Mouse (Mus musculus) midbrain, embryonic 10.5 days (tissue): Measurements from ENCODE around the gene Kifc1. TPM values are rescaled to one million over a fixed set of nuclear protein-coding genes. Genes with fewer than 3 reads are reported as not detected.

Experiments used
- DNase-seq: peaks from one replicate; pipeline ENCODE4 v3.0.0-alpha.2; 2017; ENCODE audit warnings: low spot score
- H3K27ac ChIP-seq: fragments of 300-500 bp; sonication (generic); replicated peaks from 2 replicates; pipeline ENCODE4 v1.5.1; 2016; ENCODE audit warnings: mild to moderate bottlenecking
- H3K27me3 ChIP-seq: fragments of 300-500 bp; sonication (generic); 2 replicates; pipeline ENCODE4 v1.6.1; 2016; ENCODE audit warnings: low read depth, mild to moderate bottlenecking; ENCODE audit not compliant: poor library complexity, severe bottlenecking
- H3K36me3 ChIP-seq: fragments of 300-500 bp; sonication (generic); 2 replicates; pipeline ENCODE4 v1.6.1; 2016; ENCODE audit warnings: mild to moderate bottlenecking, moderate library complexity
- H3K4me1 ChIP-seq: fragments of 300-500 bp; sonication (generic); 2 replicates; pipeline ENCODE4 v1.6.1; 2016
- H3K4me3 ChIP-seq: fragments of 300-500 bp; sonication (generic); 2 replicates; pipeline ENCODE4 v1.5.1; 2016; ENCODE audit warnings: mild to moderate bottlenecking, moderate library complexity
- H3K9me3 ChIP-seq: fragments of 300-500 bp; sonication (generic); replicated peaks from 2 replicates; pipeline ENCODE4 v1.6.1; 2016; ENCODE audit warnings: mild to moderate bottlenecking
- WGBS: fragments of 180-500 bp; shearing (Covaris S2); methylation state at CpG from one replicate; pipeline ENCODE4 v1.1.7; 2016; 5-methylcytosine and 5-hydroxymethylcytosine counted together
- microRNA-seq: library from miRNA; unstranded; fragments of <30 nt; microRNA quantifications from one replicate; pipeline ENCODE4, GENCODE M21; 2017
- polyA plus RNA-seq: library from polyadenylated mRNA; unstranded; fragments of >200 nt; fragmentation: Nextera tagmentation; extraction: Ambion mirVana; gene quantifications from 2 replicates; pipeline ENCODE4 v1.2.1, GENCODE M21; 2016

Gene Kifc1
- polyA plus RNA-seq, 1 experiment from 2014 or later: 7.8 TPM

- Histone ChIP-seq H3K4me3 (no peak overlapping the region), H3K27me3 (no peaks in the 10 kb centered on the region), H3K27ac (no peak overlapping the region), H3K9me3 (no peaks in the 10 kb centered on the region), H3K36me3 (peaks cover 79% of the 10 kb centered on the region), H3K4me1 (peaks cover 13% of the 10 kb centered on the region)
- DNase-seq: no peak
- WGBS: 95% methylated on average over 10 of the region's 10 CpGs
Measured at GRCm38 (mm10) chr17:33829561-33829960, 60.9 kb downstream of the Kifc1 start.

GRCm38 (mm10) chr17:33828892-33829291, 61.6 kb downstream of the Kifc1 start:
- Histone ChIP-seq H3K27ac (no peak overlapping the region), H3K4me1 (peaks cover 13% of the 10 kb centered on the region), H3K27me3 (no peaks in the 10 kb centered on the region), H3K4me3 (no peak overlapping the region), H3K36me3 (peaks cover 72% of the 10 kb centered on the region), H3K9me3 (no peaks in the 10 kb centered on the region)
- DNase-seq: no peak
- WGBS: 70% methylated on average over 2 of the region's 2 CpGs

GRCm38 (mm10) chr17:33826850-33827249, 63.6 kb downstream of the Kifc1 start:
- H3K27ac ChIP-seq: no peak overlapping the region
- no peaks in the 10 kb centered on the region for H3K27me3 ChIP-seq
- H3K4me3 ChIP-seq: no peak overlapping the region
- no peaks in the 10 kb centered on the region for H3K9me3 ChIP-seq
- WGBS: 0% methylated on average over 3 of the region's 3 CpGs
- peak; percentile 67 for DNase-seq
- peaks cover 31% of the 10 kb centered on the region for H3K4me1 ChIP-seq
- H3K36me3 ChIP-seq: peaks cover 70% of the 10 kb centered on the region

Small RNAs within 50 kb of the gene (microRNA-seq; reads per million reads assigned to microRNA genes)
- gene Gm27740: not detected

Other genes starting within 250 kb of the Kifc1 start
- gene Hnrnpm, start 203.8 kb downstream of the Kifc1 start, polyA plus RNA-seq: 511 and 521 TPM in 2 replicates
- 35.5 and 39.5 TPM in 2 replicates for gene March2, start 172.0 kb downstream of the Kifc1 start, polyA plus RNA-seq
- gene Rab11b, start 130.1 kb downstream of the Kifc1 start, polyA plus RNA-seq: 363 and 422 TPM in 2 replicates
- gene Angptl4, start 108.8 kb downstream of the Kifc1 start, polyA plus RNA-seq: 17.7 and 20.7 TPM in 2 replicates
- 24.6 and 29.4 TPM in 2 replicates for gene Kank3, start 80.1 kb downstream of the Kifc1 start, polyA plus RNA-seq
- gene Rps28, start 66.1 kb downstream of the Kifc1 start, polyA plus RNA-seq: 699 and 827 TPM in 2 replicates
- gene Ndufa7, start 66.1 kb downstream of the Kifc1 start, polyA plus RNA-seq: 496 and 518 TPM in 2 replicates
- 82.0 and 82.4 TPM in 2 replicates for gene Cd320, start 47.6 kb downstream of the Kifc1 start, polyA plus RNA-seq
- gene Gm7029, start 16.8 kb downstream of the Kifc1 start, polyA plus RNA-seq: not detected in 2 replicates
- gene Platr17, start 14.5 kb upstream of the Kifc1 start, polyA plus RNA-seq: 0.30 TPM in 1 of 2 replicates, not detected in the other
- 77.5 and 82.6 TPM in 2 replicates for gene Daxx, start 18.8 kb upstream of the Kifc1 start, polyA plus RNA-seq
- 14.9 and 17.3 TPM in 2 replicates for gene Tapbp, start 25.2 kb upstream of the Kifc1 start, polyA plus RNA-seq
- 23.5 and 24.1 TPM in 2 replicates for gene Zbtb22, start 25.2 kb upstream of the Kifc1 start, polyA plus RNA-seq
- gene Rgl2, start 38.9 kb upstream of the Kifc1 start, polyA plus RNA-seq: 43.1 and 46.9 TPM in 2 replicates
- gene Pfdn6, start 49.7 kb upstream of the Kifc1 start, polyA plus RNA-seq: 214 and 240 TPM in 2 replicates
- gene Wdr46, start 50.0 kb upstream of the Kifc1 start, polyA plus RNA-seq: 47.8 and 52.5 TPM in 2 replicates
- gene B3galt4, start 60.8 kb upstream of the Kifc1 start, polyA plus RNA-seq: 4.1 and 6.4 TPM in 2 replicates
- gene Vps52, start 65.2 kb upstream of the Kifc1 start, polyA plus RNA-seq: 53.5 and 61.0 TPM in 2 replicates
- gene Rps18, start 65.3 kb upstream of the Kifc1 start, polyA plus RNA-seq: 1,339 and 1,576 TPM in 2 replicates
- gene H2-K1, start 109.7 kb upstream of the Kifc1 start, polyA plus RNA-seq: 45.7 and 50.3 TPM in 2 replicates
- 13.8 and 15.3 TPM in 2 replicates for gene Ring1, start 134.0 kb upstream of the Kifc1 start, polyA plus RNA-seq
- gene H2-Ke6, start 137.4 kb upstream of the Kifc1 start, polyA plus RNA-seq: 120 and 128 TPM in 2 replicates
- 221 and 227 TPM in 2 replicates for gene Slc39a7, start 141.0 kb upstream of the Kifc1 start, polyA plus RNA-seq
- 54.0 and 56.9 TPM in 2 replicates for gene Rxrb, start 141.2 kb upstream of the Kifc1 start, polyA plus RNA-seq
- gene Col11a2, start 148.8 kb upstream of the Kifc1 start, polyA plus RNA-seq: 0.92 and 1.1 TPM in 2 replicates
- gene H2-Oa, start 201.7 kb upstream of the Kifc1 start, polyA plus RNA-seq: 0.37 and 0.50 TPM in 2 replicates
- 6.4 and 9.5 TPM in 2 replicates for gene H2-DMa, start 228.9 kb upstream of the Kifc1 start, polyA plus RNA-seq
- gene Brd2, start 232.0 kb upstream of the Kifc1 start, polyA plus RNA-seq: 126 and 137 TPM in 2 replicates